Mouse (Mus musculus): ENCODE measurements around the gene Ptpn1.

- TF ChIP-seq CTCF (IDR thresholded peaks at IDR 0.05; ENCODE audit: low read depth, low read length) = no peak
- TF ChIP-seq POLR2A (IDR thresholded peaks at IDR 0.05; ENCODE audit: borderline replicate concordance, low read depth, low read length) = no peak
Observed at GRCm38 (mm10) chr2:168002884-168003283, 71.0 kb downstream of the Ptpn1 start.
